Mouse (Mus musculus): ENCODE measurements around the gene Bdkrb1.

The Bdkrb1 gene

DNA sequence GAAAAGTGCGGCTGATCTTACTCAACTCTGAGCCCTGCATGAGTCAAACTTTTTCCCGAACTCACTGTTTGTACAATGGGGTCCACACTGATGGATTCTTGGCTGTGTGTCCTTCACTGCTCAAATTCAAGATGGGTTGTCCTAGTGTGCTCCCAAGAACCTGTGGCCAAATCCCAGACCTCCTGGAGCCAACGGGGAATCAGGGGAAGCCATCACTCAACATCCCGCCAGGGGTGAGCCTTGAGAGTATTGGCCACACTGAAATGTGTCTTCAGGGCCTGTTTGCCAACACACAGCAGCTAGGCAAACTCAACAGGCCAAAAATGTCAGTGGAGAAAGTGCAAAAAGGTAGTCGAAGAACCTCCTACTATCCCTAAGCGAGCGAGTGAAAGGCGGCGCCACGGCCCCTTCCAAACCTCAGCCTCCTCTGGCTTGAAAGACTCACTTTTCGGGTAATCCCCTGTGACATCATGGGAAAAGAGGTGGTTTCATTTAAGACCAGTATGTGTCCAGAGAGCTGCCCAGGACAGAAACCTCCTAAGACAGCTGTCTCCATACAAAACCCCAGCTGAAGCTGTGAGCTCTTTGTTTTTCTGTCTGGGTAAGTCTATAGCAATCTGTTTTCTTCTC is at the start of gene Bdkrb1:
Gene Bdkrb1, plus strand, starts transcription at position 505 of the 630 bp plus-strand sequence.
- DNase-seq (ENCODE audit: low read depth, low spot score) = no peak

GRCm38 (mm10) chr12:105554151-105554772 is 48.6 kb upstream of the Bdkrb1 start:
- DNase-seq (ENCODE audit: low read depth, low spot score) = no peak

- DNase-seq (ENCODE audit: low read depth, low spot score) = peak; percentile 38
These were observed 47.7 kb upstream of the Bdkrb1 start for GRCm38 (mm10) chr12:105555172-105555571.

GRCm38 (mm10) chr12:105557250-105557925 is 45.5 kb upstream of the Bdkrb1 start:
- no peak for DNase-seq (ENCODE audit: low read depth, low spot score)

DNA sequence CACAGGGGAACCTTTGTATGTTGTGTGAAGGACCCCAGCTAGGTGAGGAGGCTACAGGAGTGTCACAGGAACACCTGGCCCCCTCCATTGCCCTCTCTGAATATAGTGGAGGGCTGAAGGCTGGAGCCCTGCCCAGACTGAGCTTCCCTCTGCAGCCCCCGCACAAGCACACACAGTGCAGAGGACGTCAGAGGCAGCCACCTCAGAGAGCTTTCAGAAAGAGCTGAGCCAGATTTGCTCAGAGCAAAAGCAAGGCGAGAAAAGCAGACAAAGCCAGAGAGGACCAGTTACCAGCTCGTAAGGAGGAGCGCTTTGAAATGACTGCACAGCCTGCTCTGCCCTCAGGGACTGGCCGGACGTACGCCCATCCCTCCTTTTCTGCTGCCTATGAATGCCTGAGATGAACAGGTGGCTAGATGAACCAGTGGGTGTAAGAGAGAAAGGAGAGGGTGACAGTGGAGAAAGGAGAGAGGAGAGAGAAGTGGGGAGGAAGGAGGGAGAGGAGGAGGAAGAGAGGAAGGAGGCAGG is 41.8 kb upstream of the Bdkrb1 start:
- DNase-seq (ENCODE audit: low read depth, low spot score) = no peak

- DNase-seq (ENCODE audit: low read depth, low spot score) = no peak
These were observed 40.6 kb upstream of the Bdkrb1 start for GRCm38 (mm10) chr12:105562056-105562820.

GRCm38 (mm10) chr12:105562936-105563680 is 39.8 kb upstream of the Bdkrb1 start, which contains the start of gene Bdkrb2:
Gene Bdkrb2, plus strand, starts transcription at chr12:105563226.
- DNase-seq (ENCODE audit: low read depth, low spot score) = peak; percentile 74

DNA sequence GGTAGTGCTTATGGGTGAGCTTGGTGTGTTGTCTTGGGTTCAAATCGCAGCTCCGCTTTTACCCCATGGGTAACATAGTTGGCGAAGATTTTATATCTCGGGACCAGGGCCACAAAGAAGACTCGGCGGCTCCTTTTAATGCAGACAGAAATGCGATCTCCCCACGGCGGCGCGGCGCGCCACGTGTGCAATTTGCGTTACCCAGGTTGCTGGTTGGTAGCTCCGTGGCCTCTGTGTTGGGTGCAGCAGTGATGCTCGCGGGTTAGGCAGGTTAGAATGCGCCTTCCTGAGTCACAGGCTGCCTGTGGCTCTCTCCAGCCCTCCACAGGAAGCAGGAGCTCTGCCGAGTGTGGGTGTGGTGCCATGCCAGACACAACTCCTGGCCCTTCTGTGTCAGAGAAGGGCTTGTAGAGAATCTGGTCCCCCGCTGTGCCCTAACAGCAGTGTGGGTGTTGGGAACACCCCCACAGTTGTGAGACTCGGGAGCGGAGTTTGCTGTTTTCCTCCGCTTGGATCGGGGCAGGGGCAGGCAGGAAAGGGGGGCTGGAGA is 39.1 kb upstream of the Bdkrb1 start:
- peak; percentile 29 for DNase-seq (ENCODE audit: low read depth, low spot score)

- DNase-seq (ENCODE audit: low read depth, low spot score) = no peak
These were observed 37.7 kb upstream of the Bdkrb1 start for GRCm38 (mm10) chr12:105565221-105565620.

DNA sequence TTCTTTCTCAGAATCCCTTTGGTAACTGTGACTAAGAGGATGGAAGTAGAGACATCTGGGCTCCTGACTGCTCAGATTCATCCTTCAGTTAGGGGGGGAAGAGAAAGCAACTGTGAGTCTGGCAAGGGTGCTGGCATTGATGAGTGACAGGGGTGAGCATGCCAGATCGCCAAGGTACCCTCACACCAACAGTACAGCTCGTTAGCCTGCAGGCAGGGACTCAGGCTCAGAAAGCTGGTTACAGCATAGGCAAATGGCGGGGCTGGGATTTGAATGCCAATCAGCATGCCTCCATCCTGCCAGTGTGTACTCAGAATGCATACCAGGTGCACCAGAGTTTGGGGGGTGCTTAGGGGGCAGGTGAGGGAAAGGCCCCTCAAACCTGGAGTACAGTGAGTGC is 31.0 kb upstream of the Bdkrb1 start:
- no peak for DNase-seq (ENCODE audit: low read depth, low spot score)

DNA sequence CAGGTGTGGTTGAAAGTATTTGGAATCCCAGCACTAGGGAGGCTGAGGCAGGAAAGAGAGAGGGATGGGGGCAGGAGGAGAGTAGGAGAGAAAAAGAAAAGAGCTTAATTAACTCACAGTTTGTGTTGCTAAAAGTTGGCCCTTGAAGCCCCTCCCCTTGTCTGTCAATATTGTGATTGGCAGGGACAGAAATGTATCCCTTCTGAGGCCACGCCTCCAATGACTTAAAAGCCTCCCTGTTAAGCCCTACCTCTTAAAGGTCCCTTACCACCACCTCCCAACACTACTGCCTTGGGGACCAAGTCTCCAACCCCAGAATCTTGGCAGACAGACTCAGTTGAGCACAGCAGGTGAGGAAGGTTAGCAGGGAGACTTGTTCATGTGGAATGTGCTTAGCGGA is 30.3 kb upstream of the Bdkrb1 start:
- no peak for DNase-seq (ENCODE audit: low read depth, low spot score)

DNA sequence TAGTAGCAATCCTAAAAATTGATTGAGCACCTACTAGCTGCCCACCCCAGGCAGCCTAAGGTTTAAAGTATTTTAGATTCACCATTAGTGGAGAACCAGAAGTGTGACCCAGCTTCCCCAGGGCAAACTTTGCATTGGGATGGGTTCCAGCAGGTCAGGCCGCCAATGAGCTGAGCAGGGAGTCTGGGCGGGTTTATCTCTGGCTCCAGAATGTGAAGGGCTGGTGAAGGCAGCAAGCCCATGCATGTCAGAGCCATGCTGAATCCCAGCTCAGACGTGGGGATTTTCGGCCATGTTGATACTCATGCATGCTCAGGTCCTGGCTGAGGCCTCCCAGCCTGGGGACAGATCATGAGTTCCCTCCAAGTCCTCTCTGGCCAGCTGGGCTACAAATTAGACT is 28.5 kb upstream of the Bdkrb1 start:
- no peak for DNase-seq (ENCODE audit: low read depth, low spot score)

GRCm38 (mm10) chr12:105580490-105580889 is 22.4 kb upstream of the Bdkrb1 start:
- DNase-seq (ENCODE audit: low read depth, low spot score) = no peak

DNA sequence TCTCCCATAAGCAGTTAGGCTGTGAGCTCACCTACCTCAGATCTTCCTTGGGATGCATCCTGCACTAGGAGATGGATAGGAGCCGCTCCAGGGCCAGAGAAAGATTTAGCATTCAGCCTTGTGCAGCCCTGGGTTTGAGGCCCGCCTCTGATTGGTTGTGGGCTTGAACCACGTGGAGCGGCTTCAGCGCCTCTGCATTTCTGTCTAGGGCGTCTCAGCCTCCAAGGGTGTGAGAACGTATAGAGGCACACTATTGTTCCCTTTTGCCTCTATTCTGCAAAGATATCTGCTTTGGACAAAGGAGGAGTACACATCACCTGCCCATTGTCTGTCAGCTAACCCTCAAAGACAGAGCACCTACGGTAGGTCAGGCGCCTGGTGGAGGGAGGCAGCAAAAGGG is 20.4 kb upstream of the Bdkrb1 start:
- DNase-seq (ENCODE audit: low read depth, low spot score) = no peak

GRCm38 (mm10) chr12:105583484-105583883 is 19.4 kb upstream of the Bdkrb1 start:
- DNase-seq (ENCODE audit: low read depth, low spot score) = peak; percentile 44

DNA sequence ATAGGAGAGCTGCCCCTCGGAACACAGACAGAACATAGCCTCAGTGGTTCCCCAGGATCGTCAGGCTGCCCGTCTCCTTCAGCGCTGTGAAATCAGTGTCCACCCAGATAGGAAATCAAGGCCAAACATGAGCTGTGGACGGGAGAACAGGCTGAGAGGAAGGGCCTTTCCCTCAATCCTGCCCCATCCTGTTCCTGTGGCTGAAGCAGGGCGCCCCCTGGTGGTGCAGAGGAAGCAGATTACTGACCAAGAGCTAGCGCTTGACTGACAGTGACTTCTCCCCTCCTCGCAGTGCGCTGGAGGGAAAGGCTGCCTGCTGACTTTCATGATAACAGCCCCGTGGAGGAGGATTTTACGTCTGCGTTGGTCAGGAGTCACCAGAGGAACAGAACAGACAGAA is 18.0 kb upstream of the Bdkrb1 start:
- peak; percentile 85 for DNase-seq (ENCODE audit: low read depth, low spot score)

DNA sequence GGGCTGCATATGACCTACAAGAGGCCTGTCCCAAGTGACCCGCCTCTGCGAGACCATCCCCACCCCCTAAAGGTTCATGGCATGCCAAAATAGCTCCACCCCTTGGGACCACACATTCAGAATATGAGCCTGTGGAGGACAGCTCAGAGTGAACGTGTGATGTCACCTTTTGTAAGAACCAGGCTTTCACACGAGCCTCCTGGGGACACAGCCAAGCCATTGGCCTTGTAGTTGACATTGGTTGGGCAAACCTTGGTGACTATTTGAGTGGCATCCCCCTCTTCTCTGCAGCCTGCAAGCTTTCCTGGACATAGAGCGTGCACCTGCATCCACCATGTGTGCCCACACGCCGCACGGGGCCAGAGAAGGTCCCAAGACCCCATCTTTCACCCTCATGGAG is 15.4 kb upstream of the Bdkrb1 start:
- no peak for DNase-seq (ENCODE audit: low read depth, low spot score)

GRCm38 (mm10) chr12:105590786-105591185 is 12.1 kb upstream of the Bdkrb1 start:
- no peak for DNase-seq (ENCODE audit: low read depth, low spot score)

DNA sequence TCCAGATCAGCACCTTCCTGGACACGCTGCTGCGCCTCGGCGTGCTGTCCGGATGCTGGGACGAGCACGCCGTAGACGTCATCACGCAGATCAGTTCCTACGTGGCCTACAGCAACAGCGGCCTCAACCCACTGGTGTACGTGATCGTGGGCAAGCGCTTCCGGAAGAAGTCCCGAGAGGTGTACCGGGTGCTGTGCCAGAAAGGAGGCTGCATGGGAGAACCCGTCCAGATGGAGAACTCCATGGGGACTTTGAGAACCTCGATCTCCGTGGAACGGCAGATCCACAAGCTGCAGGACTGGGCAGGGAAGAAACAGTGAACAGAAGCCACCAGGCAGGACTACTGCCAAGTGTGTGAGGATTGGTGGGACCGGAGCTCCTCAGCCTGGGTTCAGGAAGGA is 10.5 kb upstream of the Bdkrb1 start:
- no peak for DNase-seq (ENCODE audit: low read depth, low spot score)

DNA sequence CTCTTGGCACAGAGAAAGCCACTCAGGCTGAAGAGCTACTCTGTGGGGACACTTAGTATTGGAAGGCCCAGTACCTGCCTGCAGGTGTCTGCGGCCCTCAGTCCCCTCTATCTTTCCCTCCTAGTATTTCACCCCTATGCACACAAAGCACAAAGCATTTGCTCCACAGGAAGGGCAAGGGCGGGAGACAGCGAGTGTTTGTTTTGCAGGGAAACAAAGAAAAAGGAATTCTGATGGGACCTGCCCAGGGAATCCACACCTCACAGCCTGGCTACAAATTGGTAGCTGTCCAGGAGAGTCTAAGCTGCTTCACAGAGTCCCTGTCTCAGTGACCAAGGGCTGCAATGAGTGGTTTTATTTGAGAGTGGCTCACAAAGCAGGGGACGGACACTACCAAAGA is 9.4 kb upstream of the Bdkrb1 start:
- no peak for DNase-seq (ENCODE audit: low read depth, low spot score)

- DNase-seq (ENCODE audit: low read depth, low spot score) = no peak
These were observed 5.8 kb upstream of the Bdkrb1 start for GRCm38 (mm10) chr12:105597135-105597534.
